8 mouse cellular contexts compared by ENCODE assay signal in the genomic region with DNA sequence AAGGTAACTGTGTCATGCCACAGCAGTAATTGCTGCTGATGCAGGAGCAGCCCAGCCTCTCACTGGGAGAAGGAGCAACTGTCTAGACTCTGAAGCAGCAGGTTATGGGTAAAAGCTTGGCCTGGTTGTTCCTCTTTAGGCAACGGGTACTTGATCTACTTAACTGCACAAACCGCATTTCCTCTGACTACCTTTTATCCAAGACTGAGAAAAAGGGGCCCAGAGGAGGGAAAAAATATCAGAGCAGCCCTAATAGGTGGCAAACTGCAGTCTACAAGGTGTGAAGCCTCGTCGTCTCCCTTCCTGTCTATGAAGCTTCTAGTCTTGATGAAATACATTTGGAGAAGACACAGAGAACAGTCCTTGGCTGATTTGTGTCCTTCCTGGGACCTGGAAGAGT. TPM values are rescaled to one million over a fixed set of nuclear protein-coding genes. Genes with fewer than 3 reads are reported as not detected.
DNase-seq lines count a peak whose midpoint lies in the region; ATAC-seq and TF ChIP-seq lines count a peak whose summit lies in the region.

No protein-coding gene starts in this region.

- DNase-seq in gastrocnemius, adult 2 months, result no peak
- DNase-seq in gastrocnemius, postnatal 25 days, result no peak
- DNase-seq in 416B (ENCODE audit: low read depth), result peak; percentile 56
- peak; percentile 10 for DNase-seq in forebrain, embryonic 14.5 days (ENCODE audit: low spot score)
- DNase-seq in adrenal gland, adult 8-10 months, result no peak
- no peak for DNase-seq in testis, postnatal 14 days (ENCODE audit: low spot score)

- no peak for TF ChIP-seq CTCF in gastrocnemius, adult 2 months (IDR thresholded peaks at IDR 0.05)

- H3K4me1 ChIP-seq in forebrain, embryonic 14.5 days (ENCODE audit: control insufficient read depth, insufficient read depth, low read length), result peaks cover 22% of the 10 kb centered on the region
- peaks cover 21% of the 10 kb centered on the region for H3K4me1 ChIP-seq in liver, embryonic 16.5 days (ENCODE audit: control insufficient read depth, low read depth, low read length)

- H3K9ac ChIP-seq in forebrain, embryonic 14.5 days (ENCODE audit: low read length), result peak overlapping the region; percentile 85
- H3K9ac ChIP-seq in liver, embryonic 16.5 days (ENCODE audit: low read depth, low read length), result peak overlapping the region; percentile 77

- intact Hi-C loops in gastrocnemius, adult 2 months (cut with DNase I), result loop anchor here (2.0 kb wide), 1 partner anchor 23 kb away; a partner anchor contains a TSS

- WGBS in forebrain, embryonic 14.5 days, result 73% methylated on average over 4 of the region's 4 CpGs
- 63% methylated on average over 4 of the region's 4 CpGs for WGBS in liver, embryonic 16.5 days (ENCODE audit: insufficient replicate concordance)

- no peak for ATAC-seq in forebrain, embryonic 14.5 days
- ATAC-seq in liver, embryonic 16.5 days (ENCODE audit: low read depth), result no peak
- ATAC-seq in megakaryocyte progenitor cell, adult 5-6 weeks (replicated peaks; ENCODE audit: poor library complexity), result no peak

- peak overlapping the region; percentile 99 for H3K27ac ChIP-seq in gastrocnemius, adult 2 months
- peak overlapping the region; percentile 95 for H3K27ac ChIP-seq in forebrain, embryonic 14.5 days (ENCODE audit: low read depth, low read length)
- peak overlapping the region; percentile 94 for H3K27ac ChIP-seq in liver, embryonic 16.5 days (ENCODE audit: low read length)

- peak overlapping the region; percentile 97 for H3K4me3 ChIP-seq in gastrocnemius, adult 2 months
- peak overlapping the region; percentile 77 for H3K4me3 ChIP-seq in forebrain, embryonic 14.5 days (ENCODE audit: low read depth, low read length)
- H3K4me3 ChIP-seq in liver, embryonic 16.5 days (ENCODE audit: low read depth, low read length), result peak overlapping the region; percentile 82

- peak overlapping the region; percentile 90 for H3K4me2 ChIP-seq in forebrain, embryonic 14.5 days (ENCODE audit: low read length)
- H3K4me2 ChIP-seq in liver, embryonic 16.5 days (ENCODE audit: low read depth, low read length), result peak overlapping the region; percentile 96

- H3K36me3 ChIP-seq in forebrain, embryonic 14.5 days (ENCODE audit: control insufficient read depth, insufficient read depth, low read length), result peaks cover 10% of the 10 kb centered on the region; the same call in 1 of the 2 replicates
- H3K36me3 ChIP-seq in liver, embryonic 16.5 days (ENCODE audit: control insufficient read depth, insufficient read depth), result peaks cover 3% of the 10 kb centered on the region; the same call in 1 of the 2 replicates

- no peaks in the 10 kb centered on the region for H3K9me3 ChIP-seq in forebrain, embryonic 14.5 days (replicated peaks; ENCODE audit: control insufficient read depth, low read length)
- no peaks in the 10 kb centered on the region for H3K9me3 ChIP-seq in liver, embryonic 16.5 days (replicated peaks; ENCODE audit: control insufficient read depth, low read length)

- no peaks in the 10 kb centered on the region for H3K27me3 ChIP-seq in forebrain, embryonic 14.5 days (replicated peaks; ENCODE audit: control insufficient read depth, insufficient read depth, low read length)
- no peaks in the 10 kb centered on the region for H3K27me3 ChIP-seq in liver, embryonic 16.5 days (ENCODE audit: control insufficient read depth, insufficient read depth, low read depth, low read length)

RNA-seq across cellular contexts. Expression of a gene that starts 0.6 kb away (rescaled TPM):
- 1 to 10 TPM; 4.8 to 5.5 TPM for total RNA-seq in gastrocnemius, adult 2 months (2021)
- 1 to 10 TPM; 4.4 to 5.5 TPM for total RNA-seq in gastrocnemius, postnatal 25 days (2021)
- polyA plus RNA-seq in forebrain, embryonic 14.5 days (2014; fragmentation: Nextera tagmentation; extraction: Ambion mirVana), result 40.2 and 52.8 TPM in 2 replicates
- polyA plus RNA-seq in liver, embryonic 16.5 days (2015; fragmentation: Nextera tagmentation; extraction: Ambion mirVana), result 17.5 and 22.4 TPM in 2 replicates
- 10 to 100 TPM; 17.3 to 27.2 (median 24.3) TPM for total RNA-seq in adrenal gland, adult 8-10 months (2022)
- 4.4 and 6.9 TPM in 2 replicates for total RNA-seq in megakaryocyte progenitor cell, adult 5-6 weeks (2015)
- total RNA-seq in megakaryocyte progenitor cell, adult 5-6 weeks (2017), result 8.2 and 9.2 TPM in 2 replicates

RNA-seq across cellular contexts. Expression of a gene that starts 17.1 kb away (rescaled TPM):
- total RNA-seq in gastrocnemius, adult 2 months (2021), result under 1 TPM; 0.25 to 0.61 TPM
- under 1 TPM; 0.23 to 0.27 TPM for total RNA-seq in gastrocnemius, postnatal 25 days (2021)
- 0.29 and 0.33 TPM in 2 replicates for polyA plus RNA-seq in forebrain, embryonic 14.5 days (2014; fragmentation: Nextera tagmentation; extraction: Ambion mirVana)
- 0.65 and 0.76 TPM in 2 replicates for polyA plus RNA-seq in liver, embryonic 16.5 days (2015; fragmentation: Nextera tagmentation; extraction: Ambion mirVana)
- total RNA-seq in adrenal gland, adult 8-10 months (2022), result 1 to 10 TPM in 1 of 4 experiments, under 1 TPM in 3; 0.58 to 1.8 (median 0.87) TPM
- 1.1 TPM in 2 replicates for total RNA-seq in megakaryocyte progenitor cell, adult 5-6 weeks (2015)
- 0.74 and 1.6 TPM in 2 replicates for total RNA-seq in megakaryocyte progenitor cell, adult 5-6 weeks (2017)

RNA-seq across cellular contexts. Expression of a gene that starts 23.0 kb away (rescaled TPM):
- 10 to 100 TPM; 69.9 to 74.9 TPM for total RNA-seq in gastrocnemius, adult 2 months (2021)
- 10 to 100 TPM; 64.0 to 66.5 TPM for total RNA-seq in gastrocnemius, postnatal 25 days (2021)
- 15.5 and 20.1 TPM in 2 replicates for polyA plus RNA-seq in forebrain, embryonic 14.5 days (2014; fragmentation: Nextera tagmentation; extraction: Ambion mirVana)
- 4.5 and 7.8 TPM in 2 replicates for polyA plus RNA-seq in liver, embryonic 16.5 days (2015; fragmentation: Nextera tagmentation; extraction: Ambion mirVana)
- total RNA-seq in adrenal gland, adult 8-10 months (2022), result 10 to 100 TPM; 64.1 to 84.4 (median 76.6) TPM
- 18.2 and 22.8 TPM in 2 replicates for total RNA-seq in megakaryocyte progenitor cell, adult 5-6 weeks (2015)
- total RNA-seq in megakaryocyte progenitor cell, adult 5-6 weeks (2017), result 11.4 and 15.7 TPM in 2 replicates

RNA-seq across cellular contexts. Expression of a gene that starts 26.8 kb away (rescaled TPM):
- total RNA-seq in gastrocnemius, adult 2 months (2021), result 10 to 100 TPM; 21.8 to 24.9 TPM
- total RNA-seq in gastrocnemius, postnatal 25 days (2021), result 10 to 100 TPM; 22.6 to 24.5 TPM
- polyA plus RNA-seq in forebrain, embryonic 14.5 days (2014; fragmentation: Nextera tagmentation; extraction: Ambion mirVana), result 12.2 and 12.7 TPM in 2 replicates
- polyA plus RNA-seq in liver, embryonic 16.5 days (2015; fragmentation: Nextera tagmentation; extraction: Ambion mirVana), result 6.5 and 8.1 TPM in 2 replicates
- 10 to 100 TPM; 16.2 to 17.9 (median 16.3) TPM for total RNA-seq in adrenal gland, adult 8-10 months (2022)
- total RNA-seq in megakaryocyte progenitor cell, adult 5-6 weeks (2015), result 8.5 and 10.0 TPM in 2 replicates
- total RNA-seq in megakaryocyte progenitor cell, adult 5-6 weeks (2017), result 2.2 and 2.9 TPM in 2 replicates

RNA-seq across cellular contexts. Expression of a gene that starts 30.9 kb away (rescaled TPM):
- under 1 TPM in 1 of 2 experiments, not detected in 1; 0.06 TPM for total RNA-seq in gastrocnemius, adult 2 months (2021)
- not detected for total RNA-seq in gastrocnemius, postnatal 25 days (2021)
- 1.5 and 2.4 TPM in 2 replicates for polyA plus RNA-seq in forebrain, embryonic 14.5 days (2014; fragmentation: Nextera tagmentation; extraction: Ambion mirVana)
- polyA plus RNA-seq in liver, embryonic 16.5 days (2015; fragmentation: Nextera tagmentation; extraction: Ambion mirVana), result 0.05 TPM in 1 of 2 replicates, not detected in the other
- 1 to 10 TPM; 1.0 to 1.9 (median 1.3) TPM for total RNA-seq in adrenal gland, adult 8-10 months (2022)
- total RNA-seq in megakaryocyte progenitor cell, adult 5-6 weeks (2015), result 0.27 TPM in 1 of 2 replicates, not detected in the other
- total RNA-seq in megakaryocyte progenitor cell, adult 5-6 weeks (2017), result 0.34 TPM in 1 of 2 replicates, not detected in the other

Comparison
In these comparisons a context has a peak if more than half of its experiments do, and no peak if none do; other contexts are left out.
1. DNase-seq: peak in 416B (single experiment) and forebrain, embryonic 14.5 days (single experiment); none in gastrocnemius, adult 2 months (single experiment), gastrocnemius, postnatal 25 days (single experiment), adrenal gland, adult 8-10 months (single experiment) and testis, postnatal 14 days (single experiment).
2. Peak in every context shown above with its lines, with median percentiles within 50 percentile points of each other: H3K27ac ChIP-seq and H3K4me3 ChIP-seq.